In the genomic region with DNA sequence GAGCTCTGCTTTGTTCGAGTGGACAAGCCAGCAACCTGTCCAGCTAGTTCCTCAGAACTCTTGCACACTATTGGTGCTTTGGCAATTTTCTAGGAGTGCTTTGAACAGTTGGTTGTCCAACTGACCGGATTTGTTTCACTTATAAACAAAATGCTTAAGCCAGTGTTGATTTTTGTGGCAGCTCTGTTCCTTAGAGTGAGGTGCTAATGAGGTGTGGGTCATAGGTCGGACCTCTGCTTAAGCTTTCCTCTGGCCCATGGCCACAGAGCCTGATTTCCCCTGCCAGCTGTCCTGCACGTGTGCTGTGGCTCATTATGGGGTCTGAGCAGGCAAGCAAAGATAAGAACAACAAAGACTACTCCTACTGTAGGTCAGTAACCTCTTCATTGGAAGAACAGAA, we compare ENCODE assay signal across 13 mouse cellular contexts.
DNase-seq lines count a peak whose midpoint lies in the region; ATAC-seq and TF ChIP-seq lines count a peak whose summit lies in the region.
"Had no signal": no experiment of that assay in that cellular context is flagged by ENCODE, and none has a peak within 500 bp of the region (broad histone marks: within the 10 kb centered on the region; RNA-seq: fewer than 3 reads in every experiment).

No protein-coding gene starts in this region.

- no peaks in the 10 kb centered on the region for H3K9me3 ChIP-seq in forebrain, embryonic 10.5 days
- no peaks in the 10 kb centered on the region for H3K9me3 ChIP-seq in forebrain, embryonic 11.5 days (ENCODE audit: control insufficient read depth, low read length)
- H3K9me3 ChIP-seq in kidney, embryonic 14.5 days (ENCODE audit: control insufficient read depth, low read length) = no peaks in the 10 kb centered on the region
- H3K9me3 ChIP-seq in forebrain, embryonic 14.5 days (replicated peaks; ENCODE audit: control insufficient read depth, low read length) = no peaks in the 10 kb centered on the region
- H3K9me3 ChIP-seq: limb, embryonic 12.5 days had no signal

- no peak overlapping the region for H3K9ac ChIP-seq in forebrain, embryonic 11.5 days (ENCODE audit: low read length)
- H3K9ac ChIP-seq in kidney, embryonic 14.5 days (ENCODE audit: low read depth, low read length) = no peak overlapping the region
- no peak overlapping the region for H3K9ac ChIP-seq in forebrain, embryonic 14.5 days (ENCODE audit: low read length)
- H3K9ac ChIP-seq: limb, embryonic 12.5 days had no signal

- WGBS in forebrain, embryonic 10.5 days = 18% methylated on average over 4 of the region's 4 CpGs
- WGBS in forebrain, embryonic 11.5 days = 8% methylated on average over 4 of the region's 4 CpGs
- WGBS in kidney, adult 2 months = 16% methylated on average over 4 of the region's 4 CpGs
- WGBS in kidney, embryonic 14.5 days = 12% methylated on average over 4 of the region's 4 CpGs
- WGBS in forebrain, embryonic 14.5 days = 5% methylated on average over 4 of the region's 4 CpGs

- H3K4me1 ChIP-seq in forebrain, embryonic 10.5 days = peaks cover 82% of the 10 kb centered on the region
- peaks cover 13% of the 10 kb centered on the region; the same call in 1 of the 2 replicates for H3K4me1 ChIP-seq in forebrain, embryonic 11.5 days (replicated peaks; ENCODE audit: control insufficient read depth, insufficient read depth, low read length)
- H3K4me1 ChIP-seq in kidney, adult 2 months (ENCODE audit: control insufficient read depth, insufficient read depth, low read length) = peaks cover 29% of the 10 kb centered on the region
- H3K4me1 ChIP-seq in kidney, embryonic 14.5 days (ENCODE audit: control insufficient read depth, insufficient read depth, low read length) = peaks cover 13% of the 10 kb centered on the region
- peaks cover 35% of the 10 kb centered on the region for H3K4me1 ChIP-seq in forebrain, embryonic 14.5 days (ENCODE audit: control insufficient read depth, insufficient read depth, low read length)

- ATAC-seq in forebrain, embryonic 11.5 days (replicated peaks; ENCODE audit: low FRiP score) = no peak
- ATAC-seq in kidney, embryonic 14.5 days (ENCODE audit: low FRiP score, low TSS enrichment) = no peak; the same call in 1 of the 2 replicates
- ATAC-seq in forebrain, embryonic 14.5 days = peak; percentile 67

- H3K4me2 ChIP-seq in forebrain, embryonic 11.5 days (ENCODE audit: low read depth, low read length, severe bottlenecking) = no peak overlapping the region
- H3K4me2 ChIP-seq in kidney, embryonic 14.5 days (replicated peaks; ENCODE audit: low read depth, low read length) = no peak overlapping the region
- H3K4me2 ChIP-seq in forebrain, embryonic 14.5 days (ENCODE audit: low read length) = no peak overlapping the region
- H3K4me2 ChIP-seq: limb, embryonic 12.5 days had no signal

- no peak for TF ChIP-seq CTCF in kidney, adult 2 months (conservative IDR thresholded peaks at IDR 0.05; ENCODE audit: insufficient read depth, insufficient read length, low read depth, low read length)

- H3K27ac ChIP-seq in forebrain, embryonic 10.5 days = peak overlapping the region; percentile 35; the same call in 1 of the 2 replicates
- H3K27ac ChIP-seq in forebrain, embryonic 11.5 days (ENCODE audit: low read depth, low read length) = no peak overlapping the region
- no peak overlapping the region for H3K27ac ChIP-seq in kidney, adult 2 months (ENCODE audit: insufficient read depth, low read depth, low read length)
- no peak overlapping the region for H3K27ac ChIP-seq in kidney, embryonic 14.5 days (ENCODE audit: low read depth, low read length)
- no peak overlapping the region for H3K27ac ChIP-seq in forebrain, embryonic 14.5 days (ENCODE audit: low read depth, low read length)
- H3K27ac ChIP-seq: limb, embryonic 12.5 days; macrophage had no signal

- no peak for DNase-seq in forebrain, embryonic 10.5 days (ENCODE audit: extremely low spot score, low spot score)
- DNase-seq in forebrain, embryonic 11.5 days (ENCODE audit: low spot score) = no peak
- peak; percentile 65 for DNase-seq in kidney, adult 2 months
- DNase-seq in forebrain, embryonic 14.5 days (ENCODE audit: low spot score) = no peak
- DNase-seq in lung, postnatal 10 days = peak; percentile 45
- no peak for DNase-seq in c-Kit-positive CD71-positive TER-119-positive erythroid progenitor cells, embryonic 14.5 days (ENCODE audit: low spot score)
- no peak for DNase-seq in adrenal gland, postnatal 4 days (ENCODE audit: low spot score in 2 of 2)
- DNase-seq: adrenal gland, postnatal 14 days; cerebellum, adult 11-12 months; heart, adult 18-20 months had no signal

- TF ChIP-seq POLR2A in kidney, adult 2 months (IDR thresholded peaks at IDR 0.05; ENCODE audit: low read depth, low read length) = no peak

- no peaks in the 10 kb centered on the region for H3K27me3 ChIP-seq in forebrain, embryonic 10.5 days (ENCODE audit: poor library complexity, severe bottlenecking)
- no peaks in the 10 kb centered on the region for H3K27me3 ChIP-seq in forebrain, embryonic 11.5 days (ENCODE audit: control insufficient read depth, insufficient read depth, low read length)
- H3K27me3 ChIP-seq in kidney, adult 2 months (replicated peaks; ENCODE audit: control insufficient read depth, insufficient read depth, low read length) = no peaks in the 10 kb centered on the region
- no peaks in the 10 kb centered on the region for H3K27me3 ChIP-seq in kidney, embryonic 14.5 days (ENCODE audit: control insufficient read depth, insufficient read depth, low read length)
- no peaks in the 10 kb centered on the region for H3K27me3 ChIP-seq in forebrain, embryonic 14.5 days (replicated peaks; ENCODE audit: control insufficient read depth, insufficient read depth, low read length)
- H3K27me3 ChIP-seq: limb, embryonic 12.5 days had no signal

- H3K4me3 ChIP-seq in forebrain, embryonic 10.5 days = no peak overlapping the region
- H3K4me3 ChIP-seq in forebrain, embryonic 11.5 days (ENCODE audit: low read depth, low read length) = no peak overlapping the region
- no peak overlapping the region for H3K4me3 ChIP-seq in kidney, adult 2 months (ENCODE audit: insufficient read depth, low read depth, low read length)
- no peak overlapping the region for H3K4me3 ChIP-seq in kidney, embryonic 14.5 days (ENCODE audit: low read length)
- no peak overlapping the region for H3K4me3 ChIP-seq in forebrain, embryonic 14.5 days (ENCODE audit: low read depth, low read length)
- H3K4me3 ChIP-seq: limb, embryonic 12.5 days had no signal

- no peaks in the 10 kb centered on the region for H3K36me3 ChIP-seq in forebrain, embryonic 10.5 days (replicated peaks)
- no peaks in the 10 kb centered on the region for H3K36me3 ChIP-seq in forebrain, embryonic 11.5 days (ENCODE audit: control insufficient read depth, insufficient read depth, low read length)
- H3K36me3 ChIP-seq in kidney, adult 2 months (ENCODE audit: control insufficient read depth, insufficient read depth, low read length) = no peaks in the 10 kb centered on the region
- H3K36me3 ChIP-seq in kidney, embryonic 14.5 days (ENCODE audit: control insufficient read depth, insufficient read depth, low read length) = no peaks in the 10 kb centered on the region
- H3K36me3 ChIP-seq in forebrain, embryonic 14.5 days (ENCODE audit: control insufficient read depth, insufficient read depth, low read length) = no peaks in the 10 kb centered on the region
- H3K36me3 ChIP-seq: limb, embryonic 12.5 days had no signal

Comparison
In these comparisons a context has a peak if more than half of its experiments do, and no peak if none do; other contexts are left out.
1. DNase-seq: peak in kidney, adult 2 months (single experiment) and lung, postnatal 10 days (single experiment); none in forebrain, embryonic 10.5 days (single experiment), forebrain, embryonic 11.5 days (single experiment), forebrain, embryonic 14.5 days (single experiment), c-Kit-positive CD71-positive TER-119-positive erythroid progenitor cells, embryonic 14.5 days (single experiment) and adrenal gland, postnatal 4 days (0 of 2).